Mouse (Mus musculus): ENCODE data around the gene Sept12. TPM values are rescaled to one million over a fixed set of nuclear protein-coding genes. Genes with fewer than 3 reads are reported as not detected.

Sept12 gene
- polyA plus RNA-seq (2015; fragmentation: Nextera tagmentation; extraction: Ambion mirVana), result not detected in 2 replicates

DNA sequence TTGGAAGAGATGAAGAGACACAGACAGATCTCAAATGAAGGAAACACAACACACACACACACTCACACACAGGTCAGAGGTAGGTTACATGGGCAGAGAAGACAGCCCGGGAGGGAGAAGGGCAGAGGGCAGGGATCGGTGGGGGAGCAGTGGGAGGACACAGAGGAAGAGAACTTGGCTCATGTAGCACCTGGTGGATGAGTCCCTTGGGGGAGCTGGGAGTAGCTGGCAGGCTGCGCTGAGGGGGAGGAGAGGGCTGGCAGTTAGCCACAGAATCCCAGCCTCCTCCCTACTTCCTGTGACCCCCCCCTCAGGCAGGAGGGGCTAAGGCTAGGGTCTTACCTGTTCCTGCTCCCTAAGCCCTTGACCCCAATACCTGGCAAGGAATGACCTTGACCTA lies at the start of gene Sept12:
Gene Sept12, minus strand, starts transcription at position 300 of the 400 bp plus-strand sequence.

DNA sequence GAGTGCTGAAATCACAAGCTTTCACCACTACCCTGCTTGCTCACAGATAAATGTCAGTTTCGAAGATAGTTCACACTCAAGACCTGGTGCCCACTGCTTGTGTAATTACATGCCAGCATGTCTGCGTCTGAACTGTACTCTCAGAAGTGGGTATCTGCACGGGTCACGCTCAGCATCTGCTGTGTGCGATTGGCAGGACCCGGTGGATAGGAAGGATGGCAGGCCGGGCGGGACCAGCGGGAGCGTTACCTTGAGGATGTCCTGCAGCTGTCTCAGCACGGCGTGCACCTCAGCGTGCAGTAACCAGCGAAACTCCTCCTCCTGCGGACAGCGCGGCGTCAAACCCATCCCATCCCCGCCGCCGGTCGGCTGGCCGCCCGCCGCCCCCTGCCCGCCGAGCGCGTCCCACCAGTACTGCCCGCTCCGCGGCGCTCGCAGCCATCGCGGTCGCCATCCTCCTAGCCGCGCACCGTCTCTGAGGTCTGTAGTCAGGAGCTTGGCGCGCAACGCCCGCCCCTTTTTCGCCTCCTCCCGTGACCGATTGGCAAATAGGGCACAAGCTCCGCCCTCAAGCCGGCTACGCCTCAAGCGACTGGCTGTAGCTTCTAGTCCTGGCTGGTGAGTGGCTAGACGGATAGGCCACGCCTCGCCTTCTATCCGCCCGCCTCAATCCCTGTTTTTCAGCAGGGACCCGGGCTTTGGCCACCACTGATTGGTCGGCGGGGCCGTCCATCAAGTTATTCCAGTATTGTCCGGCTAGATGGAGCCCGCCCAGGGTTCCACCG lies 15.6 kb upstream of the Sept12 start, which contains the start of gene Rogdi:
Gene Rogdi, minus strand, starts transcription at position 500 of the 785 bp plus-strand sequence.

DNA sequence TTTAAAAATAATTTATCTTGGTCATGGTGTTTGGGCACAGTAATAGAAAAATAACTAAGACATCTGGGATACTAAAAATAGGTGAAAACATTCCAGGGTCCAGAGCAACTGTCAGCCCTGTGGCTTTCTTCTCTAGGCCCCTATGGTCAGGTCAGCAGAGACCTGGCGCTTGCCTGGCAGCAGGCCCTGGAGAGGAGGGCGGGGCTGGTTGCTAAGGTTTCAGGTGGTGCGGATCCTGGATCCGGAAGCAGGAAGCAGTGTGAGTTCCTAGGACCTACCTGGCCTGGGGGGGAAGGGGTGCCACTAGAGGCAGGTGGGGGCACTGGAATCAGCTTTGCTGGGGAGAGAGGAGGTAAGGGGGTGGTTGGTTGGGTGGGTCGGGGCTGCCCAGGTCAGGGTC lies 9.4 kb upstream of the Sept12 start, which contains the start of gene Smim22:
Gene Smim22, plus strand, starts transcription at position 222 of the 400 bp plus-strand sequence.

DNA sequence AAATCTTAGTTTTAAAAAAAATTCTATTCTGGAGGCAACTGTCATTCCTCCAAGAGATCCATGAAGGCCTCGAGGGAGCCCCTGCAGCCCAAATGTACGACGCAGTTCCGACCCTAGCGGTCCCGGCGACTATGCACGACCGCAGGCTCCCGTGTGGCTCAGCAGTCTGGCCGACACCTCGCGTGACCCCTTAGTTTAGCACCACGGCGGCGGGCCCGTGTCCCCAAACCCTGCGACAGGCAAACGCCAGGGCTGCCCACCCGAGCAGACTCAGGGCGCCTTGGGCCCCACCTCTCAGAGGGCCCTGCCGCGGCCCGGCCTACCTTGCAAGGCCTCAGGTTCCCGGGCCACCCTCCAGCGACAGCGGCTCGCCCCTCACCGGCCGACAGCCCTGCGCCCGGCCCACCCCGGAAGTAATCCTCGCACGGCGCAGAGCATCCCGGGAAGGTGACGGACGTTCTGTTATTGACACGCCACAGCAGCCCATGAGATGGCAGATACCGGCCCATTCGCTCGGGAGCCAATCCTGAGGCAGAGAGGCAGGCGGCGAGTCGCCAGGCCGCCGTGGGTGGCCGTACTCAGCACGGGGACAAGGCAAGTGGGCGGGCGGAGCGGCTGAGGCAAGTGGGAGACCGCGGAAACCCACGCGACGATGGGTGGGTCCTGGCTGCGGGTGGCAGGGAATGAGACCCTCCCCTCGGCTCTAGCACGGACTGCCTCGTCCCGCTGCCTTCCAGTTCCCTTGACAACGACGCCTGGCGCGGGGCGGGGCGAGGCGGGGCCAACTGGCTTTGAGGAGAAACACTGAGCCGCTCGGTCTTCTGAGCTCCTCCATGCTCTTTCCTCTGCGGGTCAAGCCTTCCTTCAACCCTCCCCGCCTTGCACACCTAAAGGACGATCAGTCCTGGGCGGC lies 33.6 kb downstream of the Sept12 start, which contains the start of gene Anks3:
Gene Anks3, minus strand, starts transcription at position 409 of the 913 bp plus-strand sequence.

DNA sequence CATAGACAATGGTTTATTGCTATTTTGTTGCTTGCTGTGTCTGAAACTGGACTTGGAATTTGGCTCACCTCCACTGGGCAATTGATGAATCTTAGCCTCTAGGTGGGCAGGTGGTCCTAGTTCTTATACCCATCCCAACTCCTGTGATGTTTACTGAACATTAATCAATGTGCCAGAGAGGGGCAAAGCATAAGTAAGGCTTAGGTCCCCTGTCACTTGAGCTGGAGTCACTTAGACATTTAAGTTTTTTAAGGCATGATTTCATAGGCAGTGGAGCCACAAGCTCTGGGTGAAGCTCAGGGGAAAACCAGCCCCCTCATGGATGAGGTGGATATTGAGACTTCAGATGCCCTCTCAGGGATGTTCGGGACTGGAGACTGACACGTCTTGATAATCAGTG lies 59.2 kb downstream of the Sept12 start, which contains the start of gene Nudt16l1:
Gene Nudt16l1, plus strand, starts transcription at position 301 of the 400 bp plus-strand sequence.

Other genes starting within 250 kb of the Sept12 start
- gene Cdip1, start 207.6 kb downstream of the Sept12 start, polyA plus RNA-seq (2015; fragmentation: Nextera tagmentation; extraction: Ambion mirVana), result 144 and 152 TPM in 2 replicates
- gene 4930562C15Rik, start 162.4 kb downstream of the Sept12 start, polyA plus RNA-seq (2015; fragmentation: Nextera tagmentation; extraction: Ambion mirVana), result 0.17 and 0.25 TPM in 2 replicates
- 69.2 and 80.2 TPM in 2 replicates for gene Ubald1, start 117.5 kb downstream of the Sept12 start, polyA plus RNA-seq (2015; fragmentation: Nextera tagmentation; extraction: Ambion mirVana)
- gene Mgrn1, start 111.6 kb downstream of the Sept12 start, polyA plus RNA-seq (2015; fragmentation: Nextera tagmentation; extraction: Ambion mirVana), result 118 and 134 TPM in 2 replicates
- 131 and 133 TPM in 2 replicates for gene Nudt16l1, start 59.1 kb downstream of the Sept12 start, polyA plus RNA-seq (2015; fragmentation: Nextera tagmentation; extraction: Ambion mirVana)
- gene Anks3, start 33.6 kb downstream of the Sept12 start, polyA plus RNA-seq (2015; fragmentation: Nextera tagmentation; extraction: Ambion mirVana), result 39.5 and 54.6 TPM in 2 replicates
- gene Smim22, start 9.4 kb upstream of the Sept12 start, polyA plus RNA-seq (2015; fragmentation: Nextera tagmentation; extraction: Ambion mirVana), result not detected in 2 replicates
- 150 and 178 TPM in 2 replicates for gene Rogdi, start 15.7 kb upstream of the Sept12 start, polyA plus RNA-seq (2015; fragmentation: Nextera tagmentation; extraction: Ambion mirVana)
- gene Glyr1, start 52.0 kb upstream of the Sept12 start, polyA plus RNA-seq (2015; fragmentation: Nextera tagmentation; extraction: Ambion mirVana), result 117 and 125 TPM in 2 replicates
- 8.8 and 9.1 TPM in 2 replicates for gene Ubn1, start 52.2 kb upstream of the Sept12 start, polyA plus RNA-seq (2015; fragmentation: Nextera tagmentation; extraction: Ambion mirVana)
- gene Ppl, start 134.6 kb upstream of the Sept12 start, polyA plus RNA-seq (2015; fragmentation: Nextera tagmentation; extraction: Ambion mirVana), result 0.09 and 0.15 TPM in 2 replicates
- gene Sec14l5, start 149.3 kb upstream of the Sept12 start, polyA plus RNA-seq (2015; fragmentation: Nextera tagmentation; extraction: Ambion mirVana), result 0.25 and 0.27 TPM in 2 replicates
- gene Nagpa, start 206.2 kb upstream of the Sept12 start, polyA plus RNA-seq (2015; fragmentation: Nextera tagmentation; extraction: Ambion mirVana), result 8.3 and 12.6 TPM in 2 replicates
- gene AU021092, start 224.4 kb upstream of the Sept12 start, polyA plus RNA-seq (2015; fragmentation: Nextera tagmentation; extraction: Ambion mirVana), result 10.0 and 13.9 TPM in 2 replicates
- gene Alg1, start 235.8 kb upstream of the Sept12 start, polyA plus RNA-seq (2015; fragmentation: Nextera tagmentation; extraction: Ambion mirVana), result 44.7 and 47.3 TPM in 2 replicates

All from neural tube, postnatal 0 days (tissue).